Mouse (Mus musculus) lung, embryonic 14.5 days (tissue): ENCODE data around the gene Gm20838. TPM values are rescaled to one million over a fixed set of nuclear protein-coding genes. Genes with fewer than 3 reads are reported as not detected.
"Not testable (repeated sequence)": the region's sequence is repeated elsewhere in the genome, so short reads cannot be mapped to it uniquely, and the experiment has no call there.

Experiments used
- ATAC-seq: fragments of 200-750 bp; cut with Nextera tagmentation; 2 replicates; pipeline ENCODE4 v1.8.0; 2017; ENCODE audit warnings: mild to moderate bottlenecking, moderate TSS enrichment, moderate library complexity; ENCODE audit not compliant: insufficient read depth
- DNase-seq: peaks from one replicate; pipeline ENCODE4 v3.0.0-alpha.2; 2015
- H3K27ac ChIP-seq: fragments of 300-500 bp; sonication (generic); 2 replicates; pipeline ENCODE4 v1.5.1; 2014; ENCODE audit warnings: low read depth, mild to moderate bottlenecking, moderate library complexity
- H3K27me3 ChIP-seq: fragments of 300-500 bp; sonication (generic); 2 replicates; pipeline ENCODE4 v1.6.1; 2014; ENCODE audit warnings: low read length, control low read depth; ENCODE audit not compliant: insufficient read depth
- H3K36me3 ChIP-seq: fragments of 300-500 bp; sonication (generic); 2 replicates; pipeline ENCODE4 v1.6.1; 2014; ENCODE audit warnings: control low read depth; ENCODE audit not compliant: insufficient read depth
- H3K4me1 ChIP-seq: fragments of 300-500 bp; sonication (generic); 2 replicates; pipeline ENCODE4 v1.6.1; 2014; ENCODE audit warnings: antibody characterized with exemption, control low read depth; ENCODE audit not compliant: insufficient read depth
- H3K4me2 ChIP-seq: fragments of 300-500 bp; sonication (generic); 2 replicates; pipeline ENCODE4 v1.6.1; 2014; ENCODE audit warnings: mild to moderate bottlenecking
- H3K4me3 ChIP-seq: fragments of 300-500 bp; sonication (generic); 2 replicates; pipeline ENCODE4 v1.5.1; 2014; ENCODE audit warnings: low read depth, low read length
- H3K9ac ChIP-seq: fragments of 300-500 bp; sonication (generic); 2 replicates; pipeline ENCODE4 v1.6.1; 2014
- H3K9me3 ChIP-seq: fragments of 300-500 bp; sonication (generic); 2 replicates; pipeline ENCODE4 v1.6.1; 2016; ENCODE audit warnings: low read depth, low read length, control low read depth
- WGBS: fragments of 180-500 bp; shearing (Covaris S2); extraction: QIAGEN DNeasy Blood & Tissue Kit; methylation state at CpG from one replicate; pipeline ENCODE4 v1.1.7; 2014; 5-methylcytosine and 5-hydroxymethylcytosine counted together
- polyA plus RNA-seq: library from polyadenylated mRNA; unstranded; fragments of >200 nt; fragmentation: Nextera tagmentation; extraction: Ambion mirVana; gene quantifications from 2 replicates; pipeline ENCODE4 v1.2.1, GENCODE M21; 2014

The Gm20838 gene
- not detected in 2 replicates for polyA plus RNA-seq

- no CpG with 5 or more reads among the region's 8 CpGs for WGBS
- H3K9me3 ChIP-seq, H3K36me3 ChIP-seq, DNase-seq, H3K4me1 ChIP-seq, H3K4me2 ChIP-seq, H3K27me3 ChIP-seq, ATAC-seq, H3K27ac ChIP-seq, H3K4me3 ChIP-seq, H3K9ac ChIP-seq: not testable (repeated sequence)
These were observed at the start of gene Gm20838 for GRCm38 (mm10) chrY:33543064-33543463. Gene Gm20838, minus strand, starts transcription at chrY:33543164.
